ENCODE assay signal across 10 mouse cellular contexts in the genomic region with DNA sequence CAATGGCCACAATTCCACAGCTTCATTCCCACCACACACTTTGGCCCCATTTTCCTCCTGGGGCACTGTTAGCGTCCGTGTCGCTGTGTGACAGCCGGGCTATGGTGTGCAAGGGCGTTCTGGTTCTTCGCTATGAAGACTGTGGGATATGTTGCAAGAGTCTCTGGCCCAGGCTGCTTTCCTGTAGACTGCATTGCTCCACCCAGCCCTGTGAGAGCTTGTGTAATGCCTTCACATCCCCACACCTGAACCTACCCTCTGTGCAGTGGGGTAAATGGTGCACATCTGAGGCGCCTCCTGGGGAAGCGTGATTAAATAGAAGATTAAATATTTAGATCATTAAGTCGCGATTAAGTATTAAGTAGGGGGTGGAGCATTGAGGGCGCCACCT. TPM values are rescaled to one million over a fixed set of nuclear protein-coding genes. Genes with fewer than 3 reads are reported as not detected.
DNase-seq lines count a peak whose midpoint lies in the region; ATAC-seq and TF ChIP-seq lines count a peak whose summit lies in the region.
"Had no signal": no experiment of that assay in that cellular context is flagged by ENCODE, and none has a peak within 500 bp of the region (broad histone marks: within the 10 kb centered on the region; RNA-seq: fewer than 3 reads in every experiment).

No protein-coding gene starts in this region.

- TF ChIP-seq POLR2A in bone marrow, adult 2 months (IDR thresholded peaks at IDR 0.05; ENCODE audit: borderline replicate concordance, control insufficient read depth, low read depth, low read length), result no peak
- TF ChIP-seq POLR2A in small intestine, adult 2 months (IDR thresholded peaks at IDR 0.05; ENCODE audit: low read depth, low read length), result no peak

- 59% methylated on average over 11 of the region's 11 CpGs for WGBS in liver, embryonic 13.5 days (ENCODE audit: insufficient replicate concordance)
- 71% methylated on average over 11 of the region's 11 CpGs for WGBS in liver, embryonic 11.5 days
- 53% methylated on average over 11 of the region's 11 CpGs for WGBS in bone marrow, adult 2 months
- WGBS in intestine, embryonic 16.5 days, result 75% methylated on average over 11 of the region's 11 CpGs
- WGBS in small intestine, adult 2 months, result 39% methylated on average over 11 of the region's 11 CpGs
- 87% methylated on average over 11 of the region's 11 CpGs for WGBS in midbrain, embryonic 11.5 days

- peaks cover 5% of the 10 kb centered on the region; the same call in 1 of the 2 replicates for H3K4me1 ChIP-seq in liver, embryonic 13.5 days (replicated peaks)
- no peaks in the 10 kb centered on the region for H3K4me1 ChIP-seq in liver, embryonic 11.5 days (replicated peaks; ENCODE audit: control insufficient read depth, insufficient read depth, low read length)
- peaks cover 16% of the 10 kb centered on the region for H3K4me1 ChIP-seq in bone marrow, adult 2 months (ENCODE audit: control insufficient read depth, insufficient read depth, low read length)
- H3K4me1 ChIP-seq in intestine, embryonic 16.5 days (ENCODE audit: control insufficient read depth, insufficient read depth, low read length), result peaks cover 11% of the 10 kb centered on the region
- H3K4me1 ChIP-seq in small intestine, adult 2 months (ENCODE audit: control insufficient read depth, insufficient read depth, insufficient read length, low read length), result peaks cover 21% of the 10 kb centered on the region
- H3K4me1 ChIP-seq in midbrain, embryonic 11.5 days (ENCODE audit: control insufficient read depth, insufficient read depth, low read length), result no peaks in the 10 kb centered on the region

- no peak overlapping the region for H3K4me2 ChIP-seq in liver, embryonic 13.5 days
- no peak overlapping the region for H3K4me2 ChIP-seq in liver, embryonic 11.5 days
- no peak overlapping the region for H3K4me2 ChIP-seq in intestine, embryonic 16.5 days (ENCODE audit: low read depth, low read length)
- no peak overlapping the region for H3K4me2 ChIP-seq in midbrain, embryonic 11.5 days

- H3K4me3 ChIP-seq in liver, embryonic 13.5 days (replicated peaks), result no peak overlapping the region
- H3K4me3 ChIP-seq in liver, embryonic 11.5 days (ENCODE audit: low read depth, low read length), result no peak overlapping the region
- no peak overlapping the region for H3K4me3 ChIP-seq in bone marrow, adult 2 months (replicated peaks; ENCODE audit: control insufficient read depth, low read depth, low read length)
- no peak overlapping the region for H3K4me3 ChIP-seq in intestine, embryonic 16.5 days (ENCODE audit: low read length)
- H3K4me3 ChIP-seq in small intestine, adult 2 months (ENCODE audit: low read depth, low read length), result no peak overlapping the region
- no peak overlapping the region for H3K4me3 ChIP-seq in midbrain, embryonic 11.5 days (ENCODE audit: low read depth, low read length)
- H3K4me3 ChIP-seq: gastrocnemius, adult 2 months had no signal

- TF ChIP-seq CTCF in bone marrow, adult 2 months (IDR thresholded peaks at IDR 0.05; ENCODE audit: control insufficient read depth, insufficient read depth, low read length), result no peak
- no peak for TF ChIP-seq CTCF in small intestine, adult 2 months (IDR thresholded peaks at IDR 0.05; ENCODE audit: extremely low read depth, insufficient read length, insufficient replicate concordance, low read depth, low read length)

- DNase-seq in liver, embryonic 13.5 days, result no peak
- DNase-seq in liver, embryonic 11.5 days (ENCODE audit: low spot score), result no peak
- DNase-seq in yolk sac, embryonic 10.5 days (ENCODE audit: low spot score), result no peak
- no peak for DNase-seq in midbrain, embryonic 11.5 days (ENCODE audit: low spot score, missing footprints)
- DNase-seq: thymus, postnatal 36 days had no signal

- ATAC-seq in liver, embryonic 13.5 days (ENCODE audit: low read depth), result 0 out of 2 replicates have a peak, but pooled peaks have one; percentile 37
- ATAC-seq in liver, embryonic 11.5 days (replicated peaks; ENCODE audit: low FRiP score), result no peak
- peak; percentile 41 for ATAC-seq in intestine, embryonic 16.5 days
- no peak for ATAC-seq in midbrain, embryonic 11.5 days (ENCODE audit: low FRiP score)
- ATAC-seq: activated CD4-positive, CD25-positive, alpha-beta regulatory T cell, adult 4 months had no signal

- no peak overlapping the region for H3K9ac ChIP-seq in liver, embryonic 13.5 days
- H3K9ac ChIP-seq in liver, embryonic 11.5 days (ENCODE audit: low read depth, low read length), result no peak overlapping the region
- no peak overlapping the region for H3K9ac ChIP-seq in intestine, embryonic 16.5 days (ENCODE audit: low read depth, low read length)
- no peak overlapping the region for H3K9ac ChIP-seq in midbrain, embryonic 11.5 days (ENCODE audit: low read length)

- no peaks in the 10 kb centered on the region for H3K36me3 ChIP-seq in liver, embryonic 13.5 days
- no peaks in the 10 kb centered on the region for H3K36me3 ChIP-seq in liver, embryonic 11.5 days (ENCODE audit: control insufficient read depth, insufficient read depth, low read length)
- no peaks in the 10 kb centered on the region for H3K36me3 ChIP-seq in intestine, embryonic 16.5 days (ENCODE audit: control insufficient read depth, insufficient read depth, low read length)
- H3K36me3 ChIP-seq in small intestine, adult 2 months (ENCODE audit: control insufficient read depth, insufficient read depth, low read length), result no peaks in the 10 kb centered on the region
- no peaks in the 10 kb centered on the region for H3K36me3 ChIP-seq in midbrain, embryonic 11.5 days (ENCODE audit: control insufficient read depth, insufficient read depth, low read length)

- H3K27me3 ChIP-seq in liver, embryonic 13.5 days, result peaks cover 14% of the 10 kb centered on the region; the same call in 1 of the 2 replicates
- H3K27me3 ChIP-seq in liver, embryonic 11.5 days (replicated peaks; ENCODE audit: control insufficient read depth, insufficient read depth, low read length), result peaks cover 2% of the 10 kb centered on the region
- no peaks in the 10 kb centered on the region for H3K27me3 ChIP-seq in intestine, embryonic 16.5 days (replicated peaks; ENCODE audit: control insufficient read depth, insufficient read depth, low read length)
- H3K27me3 ChIP-seq in small intestine, adult 2 months (ENCODE audit: control insufficient read depth, insufficient read depth, low read length), result no peaks in the 10 kb centered on the region
- H3K27me3 ChIP-seq in midbrain, embryonic 11.5 days (ENCODE audit: control insufficient read depth, insufficient read depth, low read length), result no peaks in the 10 kb centered on the region

- no peak overlapping the region for H3K27ac ChIP-seq in liver, embryonic 13.5 days
- H3K27ac ChIP-seq in liver, embryonic 11.5 days (ENCODE audit: low read depth, low read length), result no peak overlapping the region
- H3K27ac ChIP-seq in bone marrow, adult 2 months (ENCODE audit: control insufficient read depth, insufficient read depth, low read depth, low read length, poor library complexity), result peak overlapping the region; percentile 76
- 0 out of 2 replicates have a peak overlapping the region, but pooled peaks have one; percentile 12 for H3K27ac ChIP-seq in intestine, embryonic 16.5 days (ENCODE audit: low read length)
- peak overlapping the region; percentile 25; the same call in 1 of the 2 replicates for H3K27ac ChIP-seq in small intestine, adult 2 months (ENCODE audit: insufficient read depth, low read depth, low read length)
- no peak overlapping the region for H3K27ac ChIP-seq in midbrain, embryonic 11.5 days (ENCODE audit: low read depth, low read length)
- H3K27ac ChIP-seq: gastrocnemius, adult 2 months had no signal

- H3K9me3 ChIP-seq in liver, embryonic 13.5 days (replicated peaks), result no peaks in the 10 kb centered on the region
- no peaks in the 10 kb centered on the region for H3K9me3 ChIP-seq in liver, embryonic 11.5 days (ENCODE audit: control insufficient read depth, low read length)
- H3K9me3 ChIP-seq in intestine, embryonic 16.5 days (ENCODE audit: control insufficient read depth, low read length), result no peaks in the 10 kb centered on the region
- H3K9me3 ChIP-seq in midbrain, embryonic 11.5 days (ENCODE audit: control insufficient read depth, low read length), result no peaks in the 10 kb centered on the region

RNA-seq across cellular contexts. Expression of gene Atp2c2, which starts 9.9 kb away (rescaled TPM):
- polyA plus RNA-seq in liver, embryonic 13.5 days (2015; fragmentation: Nextera tagmentation; extraction: Ambion mirVana), result 0.07 and 0.20 TPM in 2 replicates
- polyA plus RNA-seq in liver, embryonic 11.5 days (2014; fragmentation: Nextera tagmentation; extraction: Ambion mirVana), result 0.40 and 0.51 TPM in 2 replicates
- not detected in 2 replicates for polyA plus RNA-seq in bone marrow, adult 2 months (2011; ENCODE audit: insufficient read depth, insufficient read length, low replicate concordance, missing spikeins)
- polyA plus RNA-seq in intestine, embryonic 16.5 days (2015; fragmentation: Nextera tagmentation; extraction: Ambion mirVana), result 6.4 and 6.8 TPM in 2 replicates
- 3.0 and 4.8 TPM in 2 replicates for polyA plus RNA-seq in small intestine, adult 2 months (2012; rRNA removed)
- polyA plus RNA-seq in midbrain, embryonic 11.5 days (2014; fragmentation: Nextera tagmentation; extraction: Ambion mirVana), result 0.22 and 0.33 TPM in 2 replicates
- polyA plus RNA-seq: activated CD4-positive, CD25-positive, alpha-beta regulatory T cell, adult 4 months had no signal

RNA-seq across cellular contexts. Expression of gene Wfdc1, which starts 43.5 kb away (rescaled TPM):
- polyA plus RNA-seq in liver, embryonic 13.5 days (2015; fragmentation: Nextera tagmentation; extraction: Ambion mirVana), result 1.2 and 1.3 TPM in 2 replicates
- 0.22 and 0.36 TPM in 2 replicates for polyA plus RNA-seq in liver, embryonic 11.5 days (2014; fragmentation: Nextera tagmentation; extraction: Ambion mirVana)
- polyA plus RNA-seq in bone marrow, adult 2 months (2011; ENCODE audit: insufficient read depth, insufficient read length, low replicate concordance, missing spikeins), result not detected in 2 replicates
- polyA plus RNA-seq in intestine, embryonic 16.5 days (2015; fragmentation: Nextera tagmentation; extraction: Ambion mirVana), result 4.6 and 5.4 TPM in 2 replicates
- polyA plus RNA-seq in small intestine, adult 2 months (2012; rRNA removed), result 33.8 and 34.5 TPM in 2 replicates
- 8.8 and 11.8 TPM in 2 replicates for polyA plus RNA-seq in midbrain, embryonic 11.5 days (2014; fragmentation: Nextera tagmentation; extraction: Ambion mirVana)
- polyA plus RNA-seq: activated CD4-positive, CD25-positive, alpha-beta regulatory T cell, adult 4 months had no signal

Comparison
In these comparisons a context has a peak if more than half of its experiments do, and no peak if none do; other contexts are left out.
1. ATAC-seq: peak in liver, embryonic 13.5 days (single experiment) and intestine, embryonic 16.5 days (single experiment); none in liver, embryonic 11.5 days (single experiment) and midbrain, embryonic 11.5 days (single experiment).
2. H3K27ac ChIP-seq: peak in bone marrow, adult 2 months (single experiment), intestine, embryonic 16.5 days (single experiment) and small intestine, adult 2 months (single experiment); none in liver, embryonic 13.5 days (single experiment), liver, embryonic 11.5 days (single experiment) and midbrain, embryonic 11.5 days (single experiment).